Mouse (Mus musculus) intestine, embryonic 14.5 days (tissue): ENCODE measurements around the gene Myh7b. TPM values are rescaled to one million over a fixed set of nuclear protein-coding genes. Genes with fewer than 3 reads are reported as not detected.
A peak's percentile ranks its signal among the peaks of the same experiment; 100 is the strongest.

Experiments
- ATAC-seq: fragments of 200-750 bp; cut with Nextera tagmentation; replicated peaks from 2 replicates; pipeline ENCODE4 v1.8.0; 2017; ENCODE audit warnings: low read depth, moderate number of reproducible peaks, moderate TSS enrichment, moderate library complexity; ENCODE audit not compliant: low FRiP score, low TSS enrichment
- DNase-seq: peaks from one replicate; pipeline ENCODE4 v3.0.0-alpha.2; 2018; ENCODE audit warnings: low spot score
- H3K27ac ChIP-seq: fragments of 300-500 bp; sonication (generic); 2 replicates; pipeline ENCODE4 v1.5.1; 2014; ENCODE audit warnings: low read depth, mild to moderate bottlenecking, control low read depth
- H3K27me3 ChIP-seq: fragments of 300-500 bp; sonication (generic); replicated peaks from 2 replicates; pipeline ENCODE4 v1.6.1; 2014; ENCODE audit warnings: low read length, control low read depth; ENCODE audit not compliant: control insufficient read depth, insufficient read depth
- H3K36me3 ChIP-seq: fragments of 300-500 bp; sonication (generic); 2 replicates; pipeline ENCODE4 v1.6.1; 2014; ENCODE audit warnings: low read length, control low read depth; ENCODE audit not compliant: control insufficient read depth, insufficient read depth
- H3K4me1 ChIP-seq: fragments of 300-500 bp; sonication (generic); replicated peaks from 2 replicates; pipeline ENCODE4 v1.6.1; 2014; ENCODE audit warnings: low read length, control low read depth, mixed read lengths; ENCODE audit not compliant: control insufficient read depth, insufficient read depth
- H3K4me2 ChIP-seq: fragments of 300-500 bp; sonication (generic); 2 replicates; pipeline ENCODE4 v1.6.1; 2014; ENCODE audit warnings: low read length
- H3K4me3 ChIP-seq: fragments of 300-500 bp; sonication (generic); 2 replicates; pipeline ENCODE4 v1.5.1; 2014; ENCODE audit warnings: low read depth, low read length, control low read depth, mixed read lengths
- H3K9ac ChIP-seq: fragments of 300-500 bp; sonication (generic); 2 replicates; pipeline ENCODE4 v1.6.1; 2014; ENCODE audit warnings: mild to moderate bottlenecking, low read length
- H3K9me3 ChIP-seq: fragments of 300-500 bp; sonication (generic); 2 replicates; pipeline ENCODE4 v1.6.1; 2016; ENCODE audit warnings: low read length, control low read depth; ENCODE audit not compliant: control insufficient read depth
- whole genome bisulfite sequencing: fragments of 180-500 bp; shearing (Covaris S2); extraction: QIAGEN DNeasy Blood & Tissue Kit; methylation state at CpG from one replicate; pipeline ENCODE4 v1.1.7; 2014; 5-methylcytosine and 5-hydroxymethylcytosine counted together
- polyA plus RNA-seq: library from polyadenylated mRNA; unstranded; fragments of >200 nt; fragmentation: Nextera tagmentation; extraction: Ambion mirVana; gene quantifications from 2 replicates; pipeline ENCODE4 v1.2.1, GENCODE M21; 2014

Gene Myh7b
- polyA plus RNA-seq, 1 experiment from 2014 or later = 0.20 TPM

GRCm38 (mm10) chr2:155611834-155612550 lies 980 bp downstream of the Myh7b start:
- Histone ChIP-seq H3K4me3 (no peak overlapping the region), H3K4me1 (no peaks in the 10 kb centered on the region), H3K9me3 (no peaks in the 10 kb centered on the region; the same call in 1 of the 2 replicates), H3K27ac (no peak overlapping the region), H3K27me3 (no peaks in the 10 kb centered on the region), H3K36me3 (no peaks in the 10 kb centered on the region), H3K4me2 (no peak overlapping the region), H3K9ac (no peak overlapping the region)
- DNase-seq (no peak), ATAC-seq (no peak)
- 86% methylated on average over 9 of the region's 9 CpGs for WGBS

GRCm38 (mm10) chr2:155613326-155613755 lies 2.3 kb downstream of the Myh7b start:
- Histone ChIP-seq H3K4me2 (peak overlapping the region; percentile 48), H3K4me1 (no peaks in the 10 kb centered on the region), H3K27me3 (no peaks in the 10 kb centered on the region), H3K4me3 (peak overlapping the region; percentile 22), H3K9me3 (no peaks in the 10 kb centered on the region), H3K27ac (no peak overlapping the region), H3K36me3 (no peaks in the 10 kb centered on the region), H3K9ac (no peak overlapping the region)
- 5% methylated on average over 20 of the region's 20 CpGs for WGBS
- peak; percentile 92 for ATAC-seq
- DNase-seq = peak; percentile 87

DNA sequence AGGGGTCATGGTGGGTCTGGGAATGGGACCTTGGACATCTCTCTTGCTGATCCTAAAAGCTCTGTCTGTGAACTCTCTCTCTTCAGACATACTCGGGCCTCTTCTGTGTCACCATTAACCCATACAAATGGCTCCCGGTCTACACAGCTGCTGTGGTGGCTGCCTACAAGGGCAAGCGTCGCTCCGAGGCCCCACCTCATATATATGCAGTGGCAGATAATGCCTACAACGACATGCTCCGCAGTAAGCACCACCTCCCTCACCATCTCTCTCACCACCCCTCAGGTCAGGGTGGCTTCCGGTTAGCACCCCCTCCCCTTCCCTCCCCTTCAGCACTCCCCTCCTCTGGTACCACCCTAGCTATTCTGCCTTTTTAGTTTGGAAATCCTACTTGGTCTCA lies 2.9 kb downstream of the Myh7b start:
- peak overlapping the region; percentile 48 for H3K4me2 ChIP-seq
- no peak overlapping the region for H3K9ac ChIP-seq
- WGBS = 64% methylated on average over 8 of the region's 8 CpGs
- no peaks in the 10 kb centered on the region for H3K9me3 ChIP-seq
- no peaks in the 10 kb centered on the region for H3K36me3 ChIP-seq
- H3K27me3 ChIP-seq = no peaks in the 10 kb centered on the region
- DNase-seq = no peak
- H3K27ac ChIP-seq = no peak overlapping the region
- H3K4me3 ChIP-seq = peak overlapping the region; percentile 22; the same call in 1 of the 2 replicates
- ATAC-seq = no peak
- no peaks in the 10 kb centered on the region for H3K4me1 ChIP-seq

DNA sequence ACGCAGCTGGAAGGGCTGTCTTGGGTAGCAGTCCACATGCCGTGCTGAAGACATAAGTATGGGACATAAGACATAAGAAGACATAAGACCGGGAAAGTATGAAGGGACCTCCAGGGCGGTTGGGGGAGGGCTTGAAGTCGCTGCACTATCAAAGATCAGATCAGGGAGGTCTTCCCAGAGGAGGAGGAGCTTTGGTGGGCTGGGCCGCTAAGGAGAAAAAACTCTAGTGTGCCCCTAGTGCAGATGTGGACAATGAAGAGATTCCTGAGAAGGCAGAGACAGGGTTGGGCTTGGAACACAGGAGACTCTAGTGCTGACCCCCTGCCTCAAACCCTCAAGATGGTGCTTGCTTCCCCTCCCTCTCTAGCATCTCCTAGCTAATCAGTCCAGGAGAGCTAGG lies 6.0 kb downstream of the Myh7b start:
- Histone ChIP-seq H3K4me3 (no peak overlapping the region), H3K27ac (no peak overlapping the region), H3K4me2 (no peak overlapping the region), H3K36me3 (no peaks in the 10 kb centered on the region), H3K27me3 (no peaks in the 10 kb centered on the region), H3K9me3 (no peaks in the 10 kb centered on the region), H3K4me1 (no peaks in the 10 kb centered on the region), H3K9ac (no peak overlapping the region)
- no peak for ATAC-seq
- no peak for DNase-seq
- 51% methylated on average over 6 of the region's 6 CpGs for WGBS

DNA sequence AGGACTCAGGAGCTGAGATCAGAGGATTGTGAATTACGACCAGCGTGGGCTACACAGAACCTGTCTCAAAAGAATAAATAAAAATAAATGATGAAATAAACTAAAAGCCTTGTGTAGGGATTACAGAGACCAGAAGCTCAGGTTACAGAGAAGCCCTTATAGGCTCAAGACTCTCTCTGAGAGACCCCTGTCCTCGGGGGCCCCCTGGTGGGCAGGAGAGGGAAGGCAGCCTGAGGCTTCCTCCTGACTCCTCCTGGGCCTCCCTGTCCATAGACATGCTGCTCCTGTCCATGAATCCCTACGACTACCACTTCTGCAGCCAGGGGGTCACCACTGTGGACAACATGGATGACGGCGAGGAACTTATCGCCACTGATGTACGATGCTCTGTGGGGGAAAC lies 8.8 kb downstream of the Myh7b start:
- Histone ChIP-seq H3K4me2 (no peak overlapping the region), H3K9me3 (no peaks in the 10 kb centered on the region), H3K27ac (no peak overlapping the region), H3K4me1 (no peaks in the 10 kb centered on the region), H3K27me3 (no peaks in the 10 kb centered on the region), H3K4me3 (no peak overlapping the region), H3K36me3 (no peaks in the 10 kb centered on the region), H3K9ac (no peak overlapping the region)
- peak; percentile 59 for ATAC-seq
- WGBS = 16% methylated on average over 8 of the region's 8 CpGs
- peak; percentile 96 for DNase-seq

DNA sequence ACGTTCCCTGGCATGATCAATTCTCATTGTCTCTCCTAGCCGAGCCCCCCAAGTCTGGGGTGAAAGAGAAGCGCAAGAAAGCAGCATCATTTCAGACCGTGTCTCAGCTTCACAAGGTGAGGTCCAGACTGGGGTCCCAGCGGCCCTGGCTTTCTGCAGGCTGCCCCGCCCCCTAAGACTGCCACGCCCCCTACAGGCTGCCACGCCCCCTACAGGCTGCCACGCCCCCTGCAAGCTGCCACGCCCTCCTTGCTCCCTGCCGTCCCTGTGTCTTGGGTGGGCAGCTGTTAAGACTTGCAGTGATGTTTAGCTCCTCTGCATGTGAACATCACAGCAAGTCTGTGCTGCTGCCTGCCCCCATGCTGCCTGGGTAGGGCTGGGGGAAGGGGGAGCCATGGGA lies 11.6 kb downstream of the Myh7b start:
- Histone ChIP-seq H3K4me3 (no peak overlapping the region), H3K4me2 (no peak overlapping the region), H3K27me3 (peaks cover 3% of the 10 kb centered on the region), H3K9ac (no peak overlapping the region), H3K36me3 (no peaks in the 10 kb centered on the region), H3K4me1 (no peaks in the 10 kb centered on the region), H3K27ac (no peak overlapping the region), H3K9me3 (no peaks in the 10 kb centered on the region)
- DNase-seq (no peak), ATAC-seq (no peak)
- WGBS = 28% methylated on average over 11 of the region's 11 CpGs

DNA sequence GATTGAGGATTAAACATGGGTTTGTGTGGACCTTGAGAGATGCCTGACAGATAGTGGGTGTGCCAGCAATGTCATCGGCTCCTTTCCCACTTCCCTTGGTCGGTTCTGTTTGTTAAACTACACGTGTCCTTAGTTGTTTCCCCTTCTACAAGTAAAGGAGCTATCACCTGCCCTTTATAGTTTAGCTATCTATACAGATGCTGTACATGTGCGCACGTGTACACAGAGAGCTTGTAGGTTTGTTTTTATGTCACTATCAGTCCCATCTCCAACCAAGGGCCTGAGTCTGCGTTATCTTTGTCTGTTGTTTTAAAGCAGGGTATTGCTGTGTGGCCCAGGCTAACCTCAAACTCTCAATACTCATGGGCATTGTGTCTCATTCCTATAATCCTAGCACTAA lies 13.0 kb downstream of the Myh7b start:
- DNase-seq (no peak), ATAC-seq (no peak)
- Histone ChIP-seq H3K9me3 (no peaks in the 10 kb centered on the region), H3K9ac (no peak overlapping the region), H3K4me3 (no peak overlapping the region), H3K4me2 (no peak overlapping the region), H3K36me3 (no peaks in the 10 kb centered on the region), H3K27me3 (peaks cover 9% of the 10 kb centered on the region), H3K4me1 (no peaks in the 10 kb centered on the region), H3K27ac (no peak overlapping the region)
- whole genome bisulfite sequencing = 81% methylated on average over 6 of the region's 6 CpGs

GRCm38 (mm10) chr2:155624730-155625129 lies 13.7 kb downstream of the Myh7b start:
- H3K4me1 ChIP-seq = peaks cover 5% of the 10 kb centered on the region
- 35% methylated on average over 10 of the region's 10 CpGs for WGBS
- DNase-seq (no peak), ATAC-seq (no peak)
- H3K4me2 ChIP-seq = no peak overlapping the region
- H3K27me3 ChIP-seq = peaks cover 14% of the 10 kb centered on the region
- no peaks in the 10 kb centered on the region for H3K9me3 ChIP-seq
- no peaks in the 10 kb centered on the region for H3K36me3 ChIP-seq
- H3K4me3 ChIP-seq = no peak overlapping the region
- no peak overlapping the region for H3K27ac ChIP-seq
- H3K9ac ChIP-seq = no peak overlapping the region

- WGBS = 47% methylated on average over 15 of the region's 15 CpGs
- Histone ChIP-seq H3K4me2 (no peak overlapping the region), H3K36me3 (no peaks in the 10 kb centered on the region), H3K27ac (no peak overlapping the region), H3K4me3 (no peak overlapping the region), H3K9me3 (no peaks in the 10 kb centered on the region), H3K4me1 (peaks cover 5% of the 10 kb centered on the region), H3K9ac (no peak overlapping the region), H3K27me3 (peaks cover 29% of the 10 kb centered on the region)
- ATAC-seq (no peak), DNase-seq (no peak)
These were observed 15.3 kb downstream of the Myh7b start for GRCm38 (mm10) chr2:155626277-155626676.
